Mouse (Mus musculus) stomach, postnatal 0 days (tissue): ENCODE results near the gene G3bp1. TPM values are rescaled to one million over a fixed set of nuclear protein-coding genes. Genes with fewer than 3 reads are reported as not detected.

Source experiments
- ATAC-seq: fragments of 200-750 bp; cut with Nextera tagmentation; 2 replicates; pipeline ENCODE4 v1.8.0; 2017; ENCODE audit not compliant: low FRiP score, low TSS enrichment
- DNase-seq: peaks from one replicate; pipeline ENCODE4 v3.0.0-alpha.2; 2016; ENCODE audit warnings: low spot score
- H3K27ac ChIP-seq: fragments of 300-500 bp; sonication (generic); replicated peaks from 2 replicates; pipeline ENCODE4 v1.5.1; 2014; ENCODE audit warnings: mild to moderate bottlenecking, control low read depth
- H3K27me3 ChIP-seq: fragments of 300-500 bp; sonication (generic); 2 replicates; pipeline ENCODE4 v1.6.1; 2014; ENCODE audit warnings: low read length; ENCODE audit not compliant: control insufficient read depth, insufficient read depth
- H3K36me3 ChIP-seq: fragments of 300-500 bp; sonication (generic); 2 replicates; pipeline ENCODE4 v1.6.1; 2014; ENCODE audit warnings: low read length, mixed read lengths; ENCODE audit not compliant: control insufficient read depth, insufficient read depth
- H3K4me1 ChIP-seq: fragments of 300-500 bp; sonication (generic); replicated peaks from 2 replicates; pipeline ENCODE4 v1.6.1; 2014; ENCODE audit warnings: antibody characterized with exemption; ENCODE audit not compliant: control insufficient read depth, insufficient read depth
- H3K4me2 ChIP-seq: fragments of 300-500 bp; sonication (generic); replicated peaks from 2 replicates; pipeline ENCODE4 v1.6.1; 2014; ENCODE audit warnings: low read depth, mild to moderate bottlenecking, control low read depth, moderate library complexity
- H3K4me3 ChIP-seq: fragments of 300-500 bp; sonication (generic); 2 replicates; pipeline ENCODE4 v1.5.1; 2014; ENCODE audit warnings: low read depth, low read length, control low read depth
- H3K9ac ChIP-seq: fragments of 300-500 bp; sonication (generic); 2 replicates; pipeline ENCODE4 v1.6.1; 2014; ENCODE audit warnings: mild to moderate bottlenecking, low read length, control low read depth, mixed read lengths
- H3K9me3 ChIP-seq: fragments of 300-500 bp; sonication (generic); 2 replicates; pipeline ENCODE4 v1.6.1; 2016; ENCODE audit warnings: low read length; ENCODE audit not compliant: control insufficient read depth
- CTCF ChIP-seq: IDR thresholded peaks from 2 replicates; pipeline ENCODE4 v1.5.1; 2016; ENCODE audit warnings: antibody characterized with exemption, low read depth, mild to moderate bottlenecking, moderate library complexity
- EP300 ChIP-seq: optimal IDR thresholded peaks from 2 replicates; pipeline ENCODE3; 2016; ENCODE audit warnings: antibody characterized with exemption
- WGBS: fragments of 180-500 bp; shearing (Covaris S2); extraction: QIAGEN DNeasy Blood & Tissue Kit; methylation state at CpG from one replicate; pipeline ENCODE4 v1.1.7; 2014; 5-methylcytosine and 5-hydroxymethylcytosine counted together
- polyA plus RNA-seq: library from polyadenylated mRNA; unstranded; fragments of >200 nt; fragmentation: Nextera tagmentation; extraction: Ambion mirVana; gene quantifications from 2 replicates; pipeline ENCODE4 v1.2.1, GENCODE M21; 2015

G3bp1 gene
- polyA plus RNA-seq, 1 experiment from 2014 or later, result 59.5 TPM

- 74% methylated on average over 3 of the region's 3 CpGs for WGBS
- Histone ChIP-seq H3K9me3 (no peaks in the 10 kb centered on the region), H3K4me1 (no peaks in the 10 kb centered on the region; the same call in 1 of the 2 replicates), H3K27ac (no peak overlapping the region), H3K4me2 (no peak overlapping the region), H3K9ac (no peak overlapping the region), H3K4me3 (no peak overlapping the region), H3K27me3 (no peaks in the 10 kb centered on the region), H3K36me3 (no peaks in the 10 kb centered on the region)
- ATAC-seq (no peak), DNase-seq (no peak)
- no peak for TF ChIP-seq EP300
- no peak for TF ChIP-seq CTCF
Observed at GRCm38 (mm10) chr11:55473219-55473618, 3.7 kb downstream of the G3bp1 start.

- DNase-seq (no peak), ATAC-seq (no peak)
- Histone ChIP-seq H3K9ac (no peak overlapping the region), H3K36me3 (peaks cover 17% of the 10 kb centered on the region), H3K4me2 (no peak overlapping the region), H3K4me3 (no peak overlapping the region), H3K27ac (no peak overlapping the region), H3K9me3 (no peaks in the 10 kb centered on the region), H3K27me3 (no peaks in the 10 kb centered on the region), H3K4me1 (no peaks in the 10 kb centered on the region)
- 96% methylated on average over 7 of the region's 7 CpGs for WGBS
- TF ChIP-seq EP300 (no peak), CTCF (no peak)
Observed at GRCm38 (mm10) chr11:55485443-55485842, 16.0 kb downstream of the G3bp1 start.

GRCm38 (mm10) chr11:55496158-55496557 is 26.7 kb downstream of the G3bp1 start:
- no peak for DNase-seq
- 78% methylated on average over 6 of the region's 6 CpGs for WGBS

GRCm38 (mm10) chr11:55497885-55498284 is 28.4 kb downstream of the G3bp1 start:
- DNase-seq, result peak; percentile 66
- 47% methylated on average over 5 of the region's 5 CpGs for WGBS

More at GRCm38 (mm10) chr11:55496158-55496557, 26.7 kb downstream of the G3bp1 start:
- Histone ChIP-seq H3K9me3 (no peaks in the 10 kb centered on the region), H3K27ac (no peak overlapping the region), H3K36me3 (peaks cover 35% of the 10 kb centered on the region), H3K4me1 (no peaks in the 10 kb centered on the region), H3K27me3 (no peaks in the 10 kb centered on the region), H3K4me3 (no peak overlapping the region), H3K4me2 (no peak overlapping the region), H3K9ac (no peak overlapping the region)
- TF ChIP-seq EP300, result no peak
- TF ChIP-seq CTCF, result no peak
- ATAC-seq, result peak; percentile 52; the same call in 1 of the 2 replicates

GRCm38 (mm10) chr11:55501955-55502531 is 32.6 kb downstream of the G3bp1 start:
- Histone ChIP-seq H3K36me3 (0 out of 2 replicates have a peak, but pooled peaks cover 12% of the 10 kb centered on the region), H3K27me3 (no peaks in the 10 kb centered on the region), H3K9me3 (no peaks in the 10 kb centered on the region), H3K9ac (no peak overlapping the region), H3K4me1 (no peaks in the 10 kb centered on the region), H3K4me3 (no peak overlapping the region), H3K4me2 (no peak overlapping the region), H3K27ac (no peak overlapping the region)
- no peak for ATAC-seq
- DNase-seq, result no peak
- TF ChIP-seq CTCF (no peak), EP300 (no peak)
- 79% methylated on average over 8 of the region's 8 CpGs for WGBS

More at GRCm38 (mm10) chr11:55497885-55498284, 28.4 kb downstream of the G3bp1 start:
- no peaks in the 10 kb centered on the region for H3K9me3 ChIP-seq
- no peaks in the 10 kb centered on the region for H3K4me1 ChIP-seq
- H3K4me3 ChIP-seq, result no peak overlapping the region
- no peak overlapping the region for H3K9ac ChIP-seq
- H3K27ac ChIP-seq, result no peak overlapping the region
- H3K4me2 ChIP-seq, result no peak overlapping the region
- TF ChIP-seq CTCF, result peak; percentile 87
- no peak for TF ChIP-seq EP300
- no peaks in the 10 kb centered on the region for H3K27me3 ChIP-seq
- peak; percentile 73 for ATAC-seq
- H3K36me3 ChIP-seq, result peaks cover 25% of the 10 kb centered on the region

GRCm38 (mm10) chr11:55502886-55503285 is 33.4 kb downstream of the G3bp1 start:
- Histone ChIP-seq H3K36me3 (0 out of 2 replicates have a peak, but pooled peaks cover 12% of the 10 kb centered on the region), H3K4me1 (no peaks in the 10 kb centered on the region), H3K27ac (peak overlapping the region; percentile 20), H3K9me3 (no peaks in the 10 kb centered on the region), H3K4me2 (no peak overlapping the region), H3K27me3 (no peaks in the 10 kb centered on the region), H3K9ac (no peak overlapping the region), H3K4me3 (no peak overlapping the region)
- TF ChIP-seq CTCF (no peak), EP300 (no peak)
- WGBS, result 60% methylated on average over 5 of the region's 5 CpGs
- DNase-seq (no peak), ATAC-seq (no peak)
